Mouse (Mus musculus) CD4-positive, CD25-positive, alpha-beta regulatory T cell (primary cell): ENCODE results near the gene Orc3. TPM values are rescaled to one million over a fixed set of nuclear protein-coding genes. Genes with fewer than 3 reads are reported as not detected.

Experiments
- polyA plus RNA-seq: library from polyadenylated mRNA; unstranded; fragments of 100-300 nt; shearing (Covaris generic); gene quantifications from one replicate; pipeline ENCODE4 v1.2.1, GENCODE M21; 2017

The Orc3 gene
- polyA plus RNA-seq, result 113 TPM

DNA sequence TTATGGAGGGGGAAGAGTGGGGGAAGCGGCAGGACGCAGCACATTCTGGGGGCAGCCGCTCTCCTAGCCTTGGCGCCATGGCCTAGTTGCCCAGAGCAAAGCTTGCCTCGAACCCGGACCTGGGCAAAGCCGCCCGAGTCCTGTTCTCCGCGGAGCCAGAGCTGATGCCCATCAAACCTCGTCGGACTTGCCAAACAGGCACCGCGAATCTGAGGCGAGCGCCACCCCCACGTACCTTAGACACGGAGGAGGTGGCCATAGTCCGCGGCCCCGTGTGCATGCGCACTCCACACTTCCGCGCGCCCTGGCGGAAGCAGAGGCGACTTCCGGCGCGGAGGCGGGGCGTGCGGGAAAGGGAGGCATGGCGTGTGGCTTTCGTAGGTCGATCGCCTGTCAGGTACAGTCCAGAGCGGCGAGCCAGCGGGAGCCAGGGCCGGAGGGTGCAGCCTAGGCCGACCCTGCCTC, at the start of gene Orc3, which contains the start of gene Rars2:
Orc3 (minus strand) TSS at position 315 of the 465 bp plus-strand sequence.
Rars2 (plus strand) TSS at position 328 of the 465 bp plus-strand sequence.

DNA sequence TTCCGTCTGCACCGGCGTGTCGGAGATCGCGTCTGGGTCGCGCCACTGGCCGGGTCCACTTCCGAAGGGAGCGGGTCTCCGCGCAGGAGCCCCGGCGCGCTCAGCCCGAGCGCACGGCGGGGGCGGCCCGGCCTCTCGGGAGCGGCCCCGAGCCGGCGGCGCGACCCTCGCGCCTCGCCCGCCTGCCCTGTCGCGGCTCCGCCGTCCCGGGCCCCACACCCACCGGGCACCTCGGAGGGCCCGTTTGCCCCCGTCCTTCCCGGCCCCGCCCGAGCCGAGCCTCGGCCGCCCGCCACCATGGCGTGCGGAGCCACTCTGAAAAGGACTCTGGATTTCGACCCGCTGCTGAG, 64.0 kb downstream of the Orc3 start, which contains the start of gene Akirin2:
Akirin2 (plus strand) TSS at position 190 of the 350 bp plus-strand sequence.

Other genes with a start within 250 kb of the Orc3 start
- 83.1 TPM for gene Akirin2, start 64.0 kb downstream of the Orc3 start, polyA plus RNA-seq
- gene Rars2, start within 50 bp of the Orc3 start, polyA plus RNA-seq, result 55.7 TPM
- gene Slc35a1, start 72.5 kb upstream of the Orc3 start, polyA plus RNA-seq, result 27.4 TPM
- gene Cfap206, start 115.3 kb upstream of the Orc3 start, polyA plus RNA-seq, result not detected
- not detected for gene Gm136, start 141.3 kb upstream of the Orc3 start, polyA plus RNA-seq
- 78.3 TPM for gene Smim8, start 163.5 kb upstream of the Orc3 start, polyA plus RNA-seq